Mouse (Mus musculus) G1E (cell line): ENCODE data around the gene Slc1a5.
A peak's percentile ranks its signal among the peaks of the same experiment; 100 is the strongest.

ENCODE experiments used
- CTCF ChIP-seq: IDR thresholded peaks from 2 replicates; pipeline ENCODE4 v1.5.1; 2012; ENCODE audit warnings: low read depth, low read length, inconsistent platforms, mixed read lengths
- GATA1 ChIP-seq: IDR thresholded peaks from 2 replicates; pipeline ENCODE4 v1.6.1; 2012; ENCODE audit warnings: borderline replicate concordance, low read length, inconsistent platforms, mixed read lengths
- GATA2 ChIP-seq: IDR thresholded peaks from 2 replicates; pipeline ENCODE4 v1.6.1; 2012; ENCODE audit warnings: low read depth, low read length, inconsistent platforms, borderline replicate concordance
- POLR2AphosphoS5 ChIP-seq: IDR thresholded peaks from 2 replicates; pipeline ENCODE4 v1.6.1; 2012; ENCODE audit warnings: low read depth, low read length, inconsistent platforms; ENCODE audit not compliant: insufficient replicate concordance
- TAL1 ChIP-seq: conservative IDR thresholded peaks from 2 replicates; pipeline ENCODE4 v1.6.1; 2012; ENCODE audit warnings: low read depth, low read length, inconsistent platforms, mixed read lengths

DNA sequence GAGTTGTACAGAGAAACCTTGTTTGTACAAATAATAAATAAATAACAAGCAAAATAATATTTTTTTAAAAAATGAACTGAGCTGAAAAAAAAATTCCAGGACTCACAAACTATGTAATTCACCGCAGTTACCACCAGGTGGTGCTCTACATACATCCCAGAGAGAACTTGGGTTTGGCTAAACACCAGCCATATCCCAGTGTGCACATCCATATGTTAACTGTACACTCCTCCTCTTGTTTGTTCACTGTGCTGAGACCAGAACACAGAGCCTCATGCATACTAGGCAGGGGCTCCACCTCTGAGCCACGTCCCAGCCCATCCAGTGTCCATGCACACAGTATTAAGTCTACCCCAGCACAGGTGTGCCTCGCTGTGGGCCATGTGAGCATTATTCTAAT lies 35.0 kb upstream of the Slc1a5 start:
- TF ChIP-seq CTCF = peak; percentile 73
- TF ChIP-seq GATA1 = no peak
- TF ChIP-seq TAL1 = no peak
- no peak for TF ChIP-seq POLR2AphosphoS5
- no peak for TF ChIP-seq GATA2
